Mouse (Mus musculus) ES-Bruce4 (cell line): Measurements from ENCODE around the gene Itgav.

ENCODE experiments used
- CTCF ChIP-seq: IDR thresholded peaks from one replicate; pipeline ENCODE4 v1.8.1; 2011; ENCODE audit warnings: low read depth, low read length
- EP300 ChIP-seq: IDR thresholded peaks from 2 replicates; pipeline ENCODE4 v1.6.1; 2011; ENCODE audit warnings: low read depth, low read length; ENCODE audit not compliant: insufficient read depth

GRCm38 (mm10) chr2:83748581-83749118, 24.5 kb downstream of the Itgav start:
- no peak for TF ChIP-seq EP300
- no peak for TF ChIP-seq CTCF
